Mouse (Mus musculus) CH12F3 (cell line): ENCODE results near the gene Pdgfc.

Experiments
- in situ Hi-C: fragments of 300-500 bp; cut with MboI; formaldehyde crosslinking; loops from 2 replicates; pipeline ENCODE4 v1.14.3; 2020; ENCODE audit warnings: low sequenced_read_pairs

Gene Pdgfc

DNA sequence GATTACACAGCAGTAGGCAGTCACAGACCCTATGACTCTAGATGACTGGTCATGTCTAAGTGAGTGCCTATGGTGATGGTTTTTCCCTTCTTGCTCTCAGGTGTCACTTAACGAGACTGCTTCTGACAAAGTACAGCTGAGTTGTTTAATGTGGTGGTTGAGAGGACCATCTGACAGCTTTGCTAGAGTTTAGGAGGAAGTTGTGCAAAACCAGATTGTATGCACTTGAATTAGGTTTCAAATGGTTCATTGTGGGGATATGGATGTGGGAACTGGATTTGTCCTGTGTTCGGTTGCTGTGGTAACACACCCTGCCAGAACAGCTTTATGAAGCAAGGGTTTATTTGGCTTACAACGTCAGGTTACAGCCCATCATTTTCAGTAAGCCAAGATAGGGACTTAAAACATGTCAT lies 112.9 kb downstream of the Pdgfc start:
- in situ Hi-C loops = no loop called here

DNA sequence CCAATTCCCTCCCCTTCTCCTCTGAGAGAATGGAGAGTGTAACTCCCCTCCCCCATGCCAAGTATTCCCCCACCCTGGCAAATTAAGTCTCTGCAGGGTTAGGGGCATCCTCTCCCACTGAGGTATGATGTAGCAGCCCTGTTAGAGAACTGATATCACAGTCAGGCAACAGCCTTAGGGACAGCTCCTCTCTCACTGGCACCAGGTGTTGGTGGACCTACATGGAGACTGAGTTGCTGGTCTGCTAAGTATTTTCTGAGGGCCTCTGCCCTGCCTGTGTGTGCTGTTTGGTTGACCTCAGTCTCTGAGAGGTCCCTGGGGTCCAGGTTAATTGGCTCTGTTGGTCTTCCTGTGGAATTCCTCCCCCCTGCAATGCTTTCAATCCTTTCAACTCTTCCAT lies 114.0 kb downstream of the Pdgfc start:
- in situ Hi-C loops = no loop called here

DNA sequence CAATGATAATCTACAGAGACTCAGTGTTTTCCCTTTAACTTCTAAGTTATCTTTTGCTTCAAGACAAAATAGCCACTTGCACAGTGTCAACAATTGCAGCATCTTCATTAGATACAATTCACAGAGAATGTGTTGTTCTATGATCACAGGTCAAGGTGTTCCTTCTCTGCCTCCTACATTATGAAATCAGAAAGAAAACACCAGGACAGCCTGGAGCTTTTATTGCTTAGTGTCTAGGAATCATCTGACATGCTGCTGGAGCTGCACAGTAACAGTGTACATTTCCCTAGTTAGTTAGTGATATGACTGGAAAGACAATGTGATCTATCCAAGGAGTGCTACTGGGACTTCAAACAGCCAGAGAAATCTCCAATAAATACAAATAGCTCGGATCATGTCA lies 118.2 kb downstream of the Pdgfc start:
- in situ Hi-C loops = no loop called here

DNA sequence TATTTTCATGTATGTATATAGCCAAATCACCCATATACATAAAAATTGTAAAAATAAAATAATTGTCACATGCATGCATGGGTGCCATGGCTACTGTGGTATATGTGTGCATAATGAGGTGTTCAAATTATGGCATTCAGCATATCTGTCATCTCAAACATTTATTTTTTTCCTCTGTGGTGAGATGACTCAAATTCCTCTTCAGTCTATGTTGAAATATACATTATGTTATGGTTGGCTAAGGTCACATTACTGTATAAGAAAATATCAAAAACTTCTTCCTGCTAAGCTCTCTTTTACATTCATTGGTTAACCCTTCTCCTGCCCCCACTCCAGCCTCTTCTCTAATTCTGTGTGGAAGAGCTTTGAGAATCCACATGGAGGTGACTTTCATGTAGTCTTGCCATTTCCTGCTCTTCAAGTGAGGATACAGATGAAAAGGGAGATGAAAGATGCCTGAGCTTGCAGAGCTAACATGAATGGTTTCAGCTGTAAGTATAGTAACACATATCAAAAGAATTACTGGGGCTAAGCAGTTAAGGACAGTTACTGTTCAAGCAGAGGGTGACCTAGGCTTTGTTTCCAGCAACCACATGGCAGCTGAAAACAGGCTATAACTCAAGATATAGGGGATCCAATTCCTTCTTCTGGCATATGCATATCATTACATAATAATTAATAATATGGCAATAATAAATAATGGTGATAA lies 124.4 kb downstream of the Pdgfc start:
- in situ Hi-C loops = no loop called here

GRCm38 (mm10) chr3:81162129-81162528 lies 125.9 kb downstream of the Pdgfc start:
- in situ Hi-C loops = no loop called here

GRCm38 (mm10) chr3:81164091-81164490 lies 127.9 kb downstream of the Pdgfc start:
- in situ Hi-C loops = no loop called here

GRCm38 (mm10) chr3:81170073-81170809 lies 134.0 kb downstream of the Pdgfc start:
- in situ Hi-C loops = no loop called here

DNA sequence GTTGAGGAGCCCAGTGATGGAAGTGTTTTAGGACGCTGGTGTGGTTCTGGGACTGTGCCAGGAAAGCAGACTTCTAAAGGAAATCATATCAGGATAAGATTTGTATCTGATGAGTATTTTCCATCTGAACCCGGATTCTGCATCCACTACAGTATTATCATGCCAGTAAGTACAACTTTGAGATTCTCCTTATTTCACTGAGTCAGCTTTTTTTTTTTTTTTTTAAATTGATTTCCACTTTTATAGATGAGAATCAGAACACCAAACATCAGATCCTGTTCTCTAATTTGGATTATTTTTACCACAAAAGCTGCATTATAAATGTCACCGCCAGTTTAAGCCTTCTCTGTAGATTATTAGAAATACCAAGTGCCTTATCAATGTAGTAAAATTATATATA lies 138.6 kb downstream of the Pdgfc start:
- in situ Hi-C loops = no loop called here

GRCm38 (mm10) chr3:81181319-81182013 lies 145.2 kb downstream of the Pdgfc start:
- in situ Hi-C loops = no loop called here

DNA sequence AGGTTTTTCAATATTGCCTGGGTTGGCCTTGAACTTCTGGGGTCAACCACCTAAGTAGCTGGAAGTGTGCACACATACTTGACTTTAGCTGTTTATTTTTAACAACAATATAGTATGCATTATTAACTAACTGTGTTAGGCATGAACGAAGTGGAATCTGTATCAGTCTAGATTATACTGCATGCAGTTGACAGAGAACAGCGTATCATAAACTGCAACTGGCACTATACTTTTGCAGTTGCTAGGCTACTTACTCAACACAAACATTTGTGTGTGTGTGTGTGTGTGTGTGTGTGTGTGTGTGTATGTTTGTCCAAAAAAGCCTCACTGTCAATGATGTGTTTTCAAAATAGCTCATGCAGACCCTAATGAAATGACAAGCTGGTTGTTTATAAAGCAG lies 160.7 kb downstream of the Pdgfc start:
- in situ Hi-C loops = no loop called here

DNA sequence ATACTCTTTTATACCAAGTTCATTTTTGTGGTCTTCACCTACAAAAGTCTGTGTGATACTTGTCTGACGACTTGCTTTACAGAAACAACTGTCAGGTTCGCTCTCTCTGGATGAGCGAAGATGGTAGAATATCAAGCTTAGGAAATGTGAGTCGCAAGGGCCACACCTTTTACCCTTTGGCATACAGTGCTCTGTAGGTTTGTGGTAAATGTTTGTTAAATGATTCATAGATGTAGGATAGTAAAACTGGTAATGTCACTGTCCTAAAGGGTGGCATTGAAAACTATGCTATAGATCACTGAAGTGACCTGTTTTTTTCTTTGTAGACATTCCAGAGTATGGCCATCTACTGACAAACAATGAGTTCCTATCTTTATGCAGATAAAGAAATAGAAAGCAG lies 161.4 kb downstream of the Pdgfc start:
- in situ Hi-C loops = no loop called here

GRCm38 (mm10) chr3:81200647-81201046 lies 164.4 kb downstream of the Pdgfc start:
- in situ Hi-C loops = no loop called here

DNA sequence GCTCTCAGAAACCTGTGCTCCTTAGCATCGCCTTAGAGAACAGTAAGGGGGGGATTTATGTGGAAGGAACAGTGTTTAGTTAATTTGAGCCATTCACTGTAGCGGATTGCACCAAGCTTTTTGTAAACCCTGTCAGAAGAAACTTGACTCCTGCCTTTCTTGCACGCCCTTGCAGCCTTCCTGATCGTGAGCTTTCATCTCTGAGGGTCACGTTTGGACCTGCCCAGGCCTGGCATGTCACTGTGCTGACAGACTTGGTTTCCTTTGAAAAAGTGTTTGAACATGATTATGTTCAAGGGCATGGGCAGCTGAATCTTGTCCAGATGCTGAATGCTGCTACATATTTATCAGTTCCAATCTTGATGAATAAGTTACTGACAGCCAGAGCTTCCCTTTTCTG lies 169.0 kb downstream of the Pdgfc start:
- in situ Hi-C loops = no loop called here

DNA sequence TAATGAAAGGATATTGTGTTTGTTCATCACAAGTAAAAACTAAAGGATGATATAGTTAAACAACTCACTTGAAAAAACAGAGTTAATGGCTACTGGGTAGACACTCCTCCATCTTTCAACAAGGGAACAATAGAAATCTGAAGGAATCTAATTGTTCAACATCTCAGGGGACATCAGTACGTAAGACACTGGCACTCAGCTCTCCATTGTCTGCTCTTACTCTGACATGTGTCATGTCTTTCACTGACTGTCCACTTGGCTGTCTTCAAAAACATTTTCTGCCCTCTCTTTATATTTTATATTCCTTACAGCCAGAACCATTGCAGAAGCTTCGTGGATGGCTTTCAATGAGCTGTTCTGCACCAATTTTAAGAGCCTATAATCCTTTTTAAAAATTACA lies 172.0 kb downstream of the Pdgfc start:
- in situ Hi-C loops = no loop called here

- in situ Hi-C loops = no loop called here
These were observed 174.9 kb downstream of the Pdgfc start for GRCm38 (mm10) chr3:81211147-81211546.

GRCm38 (mm10) chr3:81211666-81212065 lies 175.4 kb downstream of the Pdgfc start:
- in situ Hi-C loops = no loop called here

DNA sequence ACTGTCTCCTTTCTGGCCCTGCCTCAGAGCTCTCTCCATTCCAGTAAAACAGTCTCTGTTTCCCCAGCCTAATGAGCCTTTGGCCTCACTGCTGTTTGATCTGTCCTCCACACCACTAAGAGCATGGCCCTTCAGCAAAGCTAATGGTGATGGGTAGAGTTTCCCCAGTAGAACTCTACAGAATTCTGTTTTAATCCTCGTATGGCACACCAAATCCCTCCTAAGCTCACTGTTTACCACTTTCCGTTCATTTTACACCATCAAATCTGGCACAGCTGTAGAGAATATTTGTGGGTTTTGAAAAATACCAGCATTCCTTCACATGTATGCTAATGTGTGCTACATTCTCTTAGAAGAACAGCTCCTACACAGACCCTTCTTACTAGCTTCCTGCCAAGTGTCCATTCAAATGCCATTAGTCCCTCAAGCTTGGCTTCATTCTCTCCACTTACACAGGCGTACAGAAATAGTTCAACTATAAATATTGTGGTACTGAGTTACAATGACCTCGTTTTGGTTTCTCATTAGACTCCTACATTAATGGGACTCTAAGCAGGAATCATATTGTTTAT lies 179.4 kb downstream of the Pdgfc start:
- in situ Hi-C loops = no loop called here

DNA sequence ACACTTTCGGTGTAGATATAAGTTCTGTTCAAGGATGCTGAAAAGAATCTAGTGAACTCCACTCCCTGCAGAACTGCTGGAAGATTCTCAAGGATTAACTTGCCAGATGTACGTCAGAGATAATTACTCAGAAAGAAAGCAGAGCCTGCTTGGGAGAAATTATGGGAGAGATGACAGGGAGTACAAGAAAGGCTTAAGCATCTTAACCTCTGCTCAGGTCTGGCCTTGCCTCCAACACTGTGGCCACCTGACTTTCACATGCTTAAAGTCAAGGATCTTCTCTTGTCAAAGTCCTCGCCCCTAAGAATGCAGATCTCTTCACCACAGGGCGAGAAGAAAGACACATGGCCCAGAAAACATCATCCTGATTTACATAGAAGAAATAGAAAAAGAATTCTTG lies 185.5 kb downstream of the Pdgfc start:
- in situ Hi-C loops = no loop called here

DNA sequence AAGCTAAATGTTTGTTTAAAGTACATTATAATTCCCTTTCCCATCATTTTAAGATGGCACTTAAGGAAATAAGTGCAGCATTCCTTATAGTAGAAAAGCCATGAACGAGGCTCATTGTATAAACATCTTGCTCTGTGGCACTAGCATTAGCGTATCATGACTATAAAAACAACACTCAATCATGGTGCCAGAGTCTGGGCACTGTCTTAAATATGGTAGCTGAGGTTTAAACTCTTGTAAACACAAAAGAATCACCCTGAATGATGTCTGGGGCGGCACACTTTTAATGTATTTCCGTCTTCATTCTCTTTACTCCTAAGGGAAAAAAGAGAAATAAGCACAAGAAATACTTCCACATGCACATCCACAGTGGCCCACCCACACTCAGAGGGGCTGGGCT lies 192.1 kb downstream of the Pdgfc start:
- in situ Hi-C loops = no loop called here

DNA sequence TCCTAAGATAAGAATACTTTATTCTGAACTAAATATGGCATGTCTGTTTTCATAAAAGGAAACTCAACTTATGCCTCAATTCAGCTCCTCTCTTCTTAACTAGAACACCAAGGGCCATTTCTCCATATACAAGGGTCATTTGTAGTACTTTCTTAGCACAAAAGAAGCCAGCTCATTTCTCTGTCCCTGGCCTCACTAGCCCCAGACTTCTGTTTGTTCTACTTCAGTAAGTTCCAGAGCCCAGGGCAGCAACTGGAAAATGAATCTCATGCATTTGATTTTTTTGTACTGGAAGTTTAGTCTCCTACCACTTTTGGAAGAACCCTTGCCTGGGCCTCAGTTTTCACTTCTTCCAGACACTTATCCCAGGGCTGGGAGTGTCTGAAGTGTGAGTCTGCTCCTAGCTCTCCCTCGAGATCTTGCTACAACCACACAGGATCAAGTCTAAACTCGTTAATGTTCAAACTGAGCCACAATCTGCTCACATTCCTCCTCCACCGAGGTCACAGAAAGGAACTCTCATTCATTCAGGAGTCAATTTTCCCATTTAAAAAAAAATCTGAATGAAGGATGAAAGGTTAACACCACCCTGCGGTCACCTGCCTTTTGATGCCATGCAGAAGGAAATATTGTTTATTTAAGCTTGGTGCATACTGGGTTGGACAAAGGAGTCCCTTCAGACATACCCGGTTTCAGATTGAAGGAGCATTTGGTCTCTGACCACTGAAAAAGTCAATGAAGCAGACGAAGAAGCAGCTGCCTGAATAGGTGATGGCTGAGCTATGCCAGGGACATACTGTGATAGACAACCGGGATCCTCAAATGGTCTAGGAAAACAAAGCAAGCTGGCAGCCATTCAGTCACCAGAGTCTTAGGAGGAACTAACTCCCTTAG lies 206.7 kb downstream of the Pdgfc start:
- in situ Hi-C loops = no loop called here

DNA sequence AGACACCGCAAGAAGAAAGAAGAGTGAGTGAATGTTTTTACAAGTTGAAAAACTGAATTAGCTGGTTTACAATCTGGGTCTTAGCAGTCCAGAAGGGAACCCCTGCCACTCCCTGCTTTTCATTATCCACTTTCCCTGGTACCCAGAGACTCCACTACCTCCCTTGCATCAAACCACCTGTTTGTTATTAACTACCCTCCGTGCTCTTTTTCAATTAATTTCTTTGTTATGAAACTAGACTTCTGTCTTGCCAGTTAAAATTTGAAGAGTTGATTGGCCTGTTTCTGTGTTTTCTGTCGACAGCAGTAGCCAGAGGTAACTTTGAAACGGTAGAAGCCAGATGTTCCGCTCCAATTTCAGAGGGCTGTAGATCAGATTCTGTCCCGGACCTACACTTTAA lies 207.4 kb downstream of the Pdgfc start:
- in situ Hi-C loops = no loop called here
